Mouse (Mus musculus) limb, embryonic 14.5 days (tissue): ENCODE results near the gene Sp3. TPM values are rescaled to one million over a fixed set of nuclear protein-coding genes. Genes with fewer than 3 reads are reported as not detected.

Source experiments
- ATAC-seq: fragments of 200-750 bp; cut with Nextera tagmentation; 2 replicates; pipeline ENCODE4 v1.8.0; 2017; ENCODE audit warnings: low read depth, moderate number of reproducible peaks, moderate TSS enrichment; ENCODE audit not compliant: low FRiP score
- DNase-seq: peaks from one replicate; pipeline ENCODE4 v3.0.0-alpha.2; 2015; ENCODE audit warnings: low spot score
- H3K27ac ChIP-seq: fragments of 300-500 bp; sonication (generic); replicated peaks from 2 replicates; pipeline ENCODE4 v1.5.1; 2014; ENCODE audit warnings: low read depth, mild to moderate bottlenecking, low read length, moderate library complexity, mixed read lengths
- H3K27me3 ChIP-seq: fragments of 300-500 bp; sonication (generic); 2 replicates; pipeline ENCODE4 v1.6.1; 2014; ENCODE audit warnings: low read length, mixed read lengths; ENCODE audit not compliant: control insufficient read depth, insufficient read depth
- H3K36me3 ChIP-seq: fragments of 300-500 bp; sonication (generic); 2 replicates; pipeline ENCODE4 v1.6.1; 2014; ENCODE audit warnings: mild to moderate bottlenecking, low read length, moderate library complexity, mixed read lengths; ENCODE audit not compliant: control insufficient read depth, insufficient read depth
- H3K4me1 ChIP-seq: fragments of 300-500 bp; sonication (generic); 2 replicates; pipeline ENCODE4 v1.6.1; 2014; ENCODE audit warnings: antibody characterized with exemption, low read length, mixed read lengths; ENCODE audit not compliant: control insufficient read depth, insufficient read depth
- H3K4me2 ChIP-seq: fragments of 300-500 bp; sonication (generic); replicated peaks from 2 replicates; pipeline ENCODE4 v1.6.1; 2014; ENCODE audit warnings: low read depth, mild to moderate bottlenecking, low read length, moderate library complexity; ENCODE audit not compliant: severe bottlenecking
- H3K4me3 ChIP-seq: fragments of 300-500 bp; sonication (generic); replicated peaks from 2 replicates; pipeline ENCODE4 v1.5.1; 2014; ENCODE audit warnings: low read length
- H3K9ac ChIP-seq: fragments of 300-500 bp; sonication (generic); 2 replicates; pipeline ENCODE4 v1.6.1; 2014; ENCODE audit warnings: mild to moderate bottlenecking, low read depth, low read length, moderate library complexity; ENCODE audit not compliant: severe bottlenecking
- H3K9me3 ChIP-seq: fragments of 300-500 bp; sonication (generic); 2 replicates; pipeline ENCODE4 v1.6.1; 2016; ENCODE audit warnings: low read length; ENCODE audit not compliant: control insufficient read depth
- POLR2A ChIP-seq: fragments of 200-500 bp; IDR thresholded peaks from 2 replicates; pipeline ENCODE4 v1.8.0; 2012; ENCODE audit warnings: inconsistent platforms, mild to moderate bottlenecking, moderate library complexity, borderline replicate concordance; ENCODE audit not compliant: insufficient read depth, insufficient read length; ENCODE audit errors: extremely low read depth
- WGBS: fragments of 180-500 bp; shearing (Covaris S2); extraction: QIAGEN DNeasy Blood & Tissue Kit; methylation state at CpG from one replicate; pipeline ENCODE4 v1.1.7; 2014; 5-methylcytosine and 5-hydroxymethylcytosine counted together
- polyA plus RNA-seq, 2 experiments: library from polyadenylated mRNA; depleted of rRNA in 1 of 2; stranded (reverse) in 1 of 2; unstranded in 1 of 2; fragments of >200 nt; fragmentation: Nextera tagmentation in 1 of 2; extraction: Ambion mirVana in 1 of 2; gene quantifications; 2 replicates each; pipeline versions ENCODE4 v1.2.1 to v1.2.3; 2012 to 2014

Gene Sp3
- polyA plus RNA-seq, 2 experiments, result 40.3 to 70.1 TPM

DNA sequence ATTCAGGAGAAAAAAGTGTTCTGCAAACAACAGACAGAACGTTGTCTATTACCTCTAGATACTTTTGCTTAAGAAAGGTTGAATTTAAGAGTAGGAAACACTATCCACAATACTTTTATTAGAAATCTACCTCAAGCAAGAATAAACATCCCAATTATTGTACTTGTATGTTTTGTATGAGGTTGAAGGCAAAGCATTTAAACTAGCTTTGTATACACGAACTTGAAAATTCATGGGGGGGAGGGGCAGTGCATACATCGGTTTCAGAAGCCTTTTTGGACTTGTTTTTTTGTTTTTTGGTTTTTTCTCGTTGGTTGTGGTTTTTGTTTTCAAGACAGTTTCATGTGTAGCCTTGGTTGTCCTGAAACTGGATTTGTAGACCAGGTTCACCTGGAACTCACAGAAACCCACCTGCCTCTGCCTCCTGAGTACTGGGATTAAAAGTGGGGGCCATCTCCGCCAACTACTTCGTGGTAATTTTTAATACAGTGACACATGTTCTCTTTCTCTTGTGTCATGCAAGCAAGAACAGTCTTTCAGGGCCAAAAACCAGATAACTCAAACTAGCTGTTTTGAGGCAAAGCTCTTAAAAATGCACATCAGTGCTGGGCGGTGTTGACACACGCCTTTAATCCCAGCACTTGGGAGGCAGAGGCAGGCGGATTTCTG, 1.3 kb upstream of the Sp3 start:
- H3K4me1 ChIP-seq, result peaks cover 12% of the 10 kb centered on the region
- no peaks in the 10 kb centered on the region for H3K27me3 ChIP-seq
- H3K27ac ChIP-seq, result peak overlapping the region; percentile 100
- no peak for ATAC-seq
- 0 out of 2 replicates have a peak, but pooled peaks cover 3% of the 10 kb centered on the region for H3K36me3 ChIP-seq
- H3K4me2 ChIP-seq, result peak overlapping the region; percentile 56
- WGBS, result 84% methylated on average over 9 of the region's 9 CpGs
- no peaks in the 10 kb centered on the region for H3K9me3 ChIP-seq
- peak overlapping the region; percentile 89 for H3K4me3 ChIP-seq
- H3K9ac ChIP-seq, result peak overlapping the region; percentile 100; the same call in 1 of the 2 replicates
- DNase-seq, result no peak
- TF ChIP-seq POLR2A, result no peak

DNA sequence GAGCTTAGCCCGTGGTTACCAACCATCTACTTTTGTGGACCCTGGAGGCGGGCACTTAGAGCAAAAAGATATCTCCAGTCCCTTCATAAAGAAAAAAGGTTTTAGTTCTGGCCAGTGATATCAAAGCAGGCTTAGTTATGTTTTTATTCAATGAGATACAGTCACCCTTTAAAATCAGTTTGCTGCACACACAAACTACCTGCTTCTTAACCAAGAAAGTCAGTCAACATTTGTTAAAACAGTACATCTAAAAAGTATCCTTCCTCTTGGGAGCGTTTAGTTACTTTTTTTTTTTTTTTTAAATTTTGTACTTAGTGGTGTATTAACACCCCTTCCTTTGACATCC, 802 bp upstream of the Sp3 start:
- 12% methylated on average over 3 of the region's 3 CpGs for whole genome bisulfite sequencing
- H3K4me2 ChIP-seq, result peak overlapping the region; percentile 56
- no peak for DNase-seq
- no peak for TF ChIP-seq POLR2A
- ATAC-seq, result no peak
- H3K9me3 ChIP-seq, result no peaks in the 10 kb centered on the region
- peak overlapping the region; percentile 100 for H3K9ac ChIP-seq
- H3K36me3 ChIP-seq, result 0 out of 2 replicates have a peak, but pooled peaks cover 4% of the 10 kb centered on the region
- peak overlapping the region; percentile 100 for H3K27ac ChIP-seq
- peaks cover 15% of the 10 kb centered on the region for H3K4me1 ChIP-seq
- peak overlapping the region; percentile 89 for H3K4me3 ChIP-seq
- H3K27me3 ChIP-seq, result no peaks in the 10 kb centered on the region

- 1% methylated on average over 12 of the region's 54 CpGs for WGBS
- peak; percentile 67 for ATAC-seq
These were observed 581 bp downstream of the Sp3 start for GRCm38 (mm10) chr2:72979659-72980071.

GRCm38 (mm10) chr2:72978901-72979658, 1.2 kb downstream of the Sp3 start:
- WGBS, result under 1% methylated on average over 31 of the region's 107 CpGs
- H3K27me3 ChIP-seq, result no peaks in the 10 kb centered on the region
- H3K27ac ChIP-seq, result peak overlapping the region; percentile 100
- peaks cover 16% of the 10 kb centered on the region for H3K4me1 ChIP-seq
- DNase-seq (peak; percentile 88), ATAC-seq (peak; percentile 71)
- peak overlapping the region; percentile 70 for H3K4me2 ChIP-seq
- H3K4me3 ChIP-seq, result peak overlapping the region; percentile 89
- peak overlapping the region; percentile 100 for H3K9ac ChIP-seq
- H3K9me3 ChIP-seq, result no peaks in the 10 kb centered on the region
- TF ChIP-seq POLR2A, result 0 out of 2 replicates have a peak, but pooled peaks have one; percentile 53
- H3K36me3 ChIP-seq, result 0 out of 2 replicates have a peak, but pooled peaks cover 10% of the 10 kb centered on the region

More at GRCm38 (mm10) chr2:72979659-72980071, 581 bp downstream of the Sp3 start:
- peak overlapping the region; percentile 100 for H3K27ac ChIP-seq
- peaks cover 19% of the 10 kb centered on the region for H3K4me1 ChIP-seq
- peak overlapping the region; percentile 100 for H3K9ac ChIP-seq
- no peaks in the 10 kb centered on the region for H3K9me3 ChIP-seq
- H3K4me3 ChIP-seq, result peak overlapping the region; percentile 89
- DNase-seq, result peak; percentile 89
- H3K36me3 ChIP-seq, result 0 out of 2 replicates have a peak, but pooled peaks cover 10% of the 10 kb centered on the region
- no peaks in the 10 kb centered on the region for H3K27me3 ChIP-seq
- TF ChIP-seq POLR2A, result no peak
- peak overlapping the region; percentile 25 for H3K4me2 ChIP-seq

GRCm38 (mm10) chr2:72978473-72978872, 1.8 kb downstream of the Sp3 start:
- peak; percentile 78 for DNase-seq
- H3K27me3 ChIP-seq, result no peaks in the 10 kb centered on the region
- ATAC-seq, result peak; percentile 12; the same call in 1 of the 2 replicates
- WGBS, result under 1% methylated on average over 38 of the region's 38 CpGs
- H3K4me1 ChIP-seq, result peaks cover 20% of the 10 kb centered on the region
- peak overlapping the region; percentile 100 for H3K27ac ChIP-seq
- H3K4me3 ChIP-seq, result peak overlapping the region; percentile 89
- H3K4me2 ChIP-seq, result peak overlapping the region; percentile 70
- H3K9ac ChIP-seq, result peak overlapping the region; percentile 100
- H3K36me3 ChIP-seq, result 0 out of 2 replicates have a peak, but pooled peaks cover 10% of the 10 kb centered on the region
- H3K9me3 ChIP-seq, result no peaks in the 10 kb centered on the region
- TF ChIP-seq POLR2A, result no peak
